Mouse (Mus musculus) CH12.LX (cell line): ENCODE measurements around the gene Slfn2. TPM values are rescaled to one million over a fixed set of nuclear protein-coding genes. Genes with fewer than 3 reads are reported as not detected.

Source experiments
- DNase-seq: peaks from one replicate; pipeline ENCODE4 v3.0.0-alpha.2; 2013; ENCODE audit errors: extremely low read depth
- H3K27ac ChIP-seq: 2 replicates; pipeline ENCODE4 v1.5.1; 2012; ENCODE audit warnings: low read depth, mild to moderate bottlenecking, control low read depth, moderate library complexity; ENCODE audit not compliant: insufficient read depth
- H3K27me3 ChIP-seq: replicated peaks from 2 replicates; pipeline ENCODE3; 2012; ENCODE audit warnings: inconsistent platforms
- H3K36me3 ChIP-seq, 2 experiments: replicated peaks in 1 of 2; 2 replicates each; pipeline versions ENCODE3 to v1.6.1; 2012; ENCODE audit warnings: inconsistent platforms in 1 of 2, low read length in 1 of 2, mild to moderate bottlenecking in 1 of 2, mixed read lengths in 1 of 2, moderate library complexity in 1 of 2; ENCODE audit not compliant: control insufficient read depth in 1 of 2, insufficient read depth in 1 of 2
- H3K4me1 ChIP-seq, 2 experiments: 2 replicates each; pipeline ENCODE4 v1.6.1; 2012; ENCODE audit warnings: inconsistent platforms in 1 of 2, moderate library complexity in 1 of 2; ENCODE audit not compliant: insufficient read depth in 2 of 2, control insufficient read depth in 1 of 2
- H3K4me2 ChIP-seq: 2 replicates; pipeline ENCODE4 v1.6.1; 2012; ENCODE audit warnings: low read depth, mild to moderate bottlenecking, control low read depth; ENCODE audit not compliant: poor library complexity, insufficient read depth, severe bottlenecking
- H3K4me3 ChIP-seq, 3 experiments: fragments of 150-350 bp in 1 of 3; sonication (generic) in 1 of 3; replicated peaks in 1 of 3; 2 replicates each; pipeline versions ENCODE3 to v1.5.1; 2011 to 2012; ENCODE audit warnings: low read depth in 2 of 3, low read length in 2 of 3, mild to moderate bottlenecking in 2 of 3, moderate library complexity in 2 of 3, control low read depth in 1 of 3, improper control_type of control experiment in 1 of 3, inconsistent platforms in 1 of 3, mixed read lengths in 1 of 3; ENCODE audit not compliant: poor library complexity in 1 of 3
- H3K79me2 ChIP-seq: replicated peaks from 2 replicates; pipeline ENCODE4 v1.6.1; 2012; ENCODE audit warnings: mild to moderate bottlenecking, moderate library complexity; ENCODE audit not compliant: control insufficient read depth, poor library complexity, insufficient read depth, severe bottlenecking; ENCODE audit errors: extremely low read depth
- H3K9ac ChIP-seq: 2 replicates; pipeline ENCODE4 v1.6.1; 2012; ENCODE audit warnings: low read depth, mild to moderate bottlenecking, control low read depth, moderate library complexity; ENCODE audit not compliant: insufficient read depth
- H3K9me3 ChIP-seq: replicated peaks from 2 replicates; pipeline ENCODE3; 2012; ENCODE audit warnings: low read length, inconsistent platforms, mixed read lengths
- CHD1 ChIP-seq: IDR thresholded peaks from 2 replicates; pipeline ENCODE4 v1.6.1; 2012; ENCODE audit warnings: low read depth, low read length, improper control_type of control experiment, inconsistent platforms
- E2F4 ChIP-seq: IDR thresholded peaks from 2 replicates; pipeline ENCODE4 v1.6.1; 2011; ENCODE audit warnings: low read depth, low read length, improper control_type of control experiment; ENCODE audit not compliant: insufficient replicate concordance
- ELF1 ChIP-seq: IDR thresholded peaks from 2 replicates; pipeline ENCODE4 v1.6.1; 2014; ENCODE audit warnings: low read depth, mild to moderate bottlenecking, inconsistent platforms, low read length, improper control_type of control experiment
- EP300 ChIP-seq: IDR thresholded peaks from 2 replicates; pipeline ENCODE4 v1.6.1; 2011; ENCODE audit warnings: low read length, improper control_type of control experiment
- ETS1 ChIP-seq: conservative IDR thresholded peaks from 2 replicates; pipeline ENCODE4 v1.6.1; 2012; ENCODE audit warnings: low read depth, mild to moderate bottlenecking, inconsistent platforms, low read length, improper control_type of control experiment, moderate library complexity
- GABPA ChIP-seq: IDR thresholded peaks from 2 replicates; pipeline ENCODE4 v1.6.1; 2012; ENCODE audit warnings: low read depth, low read length, improper control_type of control experiment, inconsistent platforms; ENCODE audit not compliant: insufficient replicate concordance
- HCFC1 ChIP-seq: IDR thresholded peaks from 2 replicates; pipeline ENCODE4 v1.6.1; 2012; ENCODE audit warnings: low read depth, mild to moderate bottlenecking, inconsistent platforms, low read length, improper control_type of control experiment
- IRF4 ChIP-seq: IDR thresholded peaks from 2 replicates; pipeline ENCODE4 v1.6.1; 2014; ENCODE audit warnings: low read depth, mild to moderate bottlenecking, inconsistent platforms, low read length, improper control_type of control experiment
- JUND ChIP-seq: conservative IDR thresholded peaks from 2 replicates; pipeline ENCODE4 v1.6.1; 2011; ENCODE audit warnings: low read depth, low read length, improper control_type of control experiment
- KAT2A ChIP-seq: IDR thresholded peaks from 2 replicates; pipeline ENCODE4 v1.6.1; 2012; ENCODE audit warnings: low read length, improper control_type of control experiment, inconsistent platforms; ENCODE audit not compliant: insufficient replicate concordance
- MAFK ChIP-seq: IDR thresholded peaks from 2 replicates; pipeline ENCODE4 v1.6.1; 2011; ENCODE audit warnings: low read length, improper control_type of control experiment; ENCODE audit not compliant: insufficient replicate concordance
- MAX ChIP-seq: IDR thresholded peaks from 2 replicates; pipeline ENCODE4 v1.6.1; 2011; ENCODE audit warnings: low read length, improper control_type of control experiment
- MAZ ChIP-seq: IDR thresholded peaks from 2 replicates; pipeline ENCODE4 v1.6.1; 2012; ENCODE audit warnings: low read depth, mild to moderate bottlenecking, inconsistent platforms, low read length, improper control_type of control experiment, moderate library complexity
- MEF2A ChIP-seq: IDR thresholded peaks from 2 replicates; pipeline ENCODE4 v1.6.1; 2014; ENCODE audit warnings: low read depth, mild to moderate bottlenecking, inconsistent platforms, low read length, improper control_type of control experiment, borderline replicate concordance
- MXI1 ChIP-seq: IDR thresholded peaks from 2 replicates; pipeline ENCODE4 v1.6.1; 2011; ENCODE audit warnings: mild to moderate bottlenecking, low read depth, low read length, improper control_type of control experiment
- MYC ChIP-seq: IDR thresholded peaks from 2 replicates; pipeline ENCODE4 v1.6.1; 2011; ENCODE audit warnings: low read depth, mild to moderate bottlenecking, improper control_type of control experiment, low read length
- NELFE ChIP-seq: IDR thresholded peaks from 2 replicates; pipeline ENCODE4 v1.6.1; 2011; ENCODE audit warnings: low read depth, low read length, improper control_type of control experiment
- NRF1 ChIP-seq: IDR thresholded peaks from 2 replicates; pipeline ENCODE4 v1.6.1; 2014; ENCODE audit warnings: low read depth, mild to moderate bottlenecking, inconsistent platforms, low read length, improper control_type of control experiment, moderate library complexity
- PAX5 ChIP-seq: IDR thresholded peaks from 2 replicates; pipeline ENCODE4 v1.6.1; 2012; ENCODE audit warnings: low read length, inconsistent platforms, mixed read lengths
- POLR2A ChIP-seq: IDR thresholded peaks from 2 replicates; pipeline ENCODE4 v1.6.1; 2011; ENCODE audit warnings: low read depth, mild to moderate bottlenecking, improper control_type of control experiment, low read length
- POLR2AphosphoS2 ChIP-seq: IDR thresholded peaks from 2 replicates; pipeline ENCODE4 v1.6.1; 2011; ENCODE audit warnings: low read depth, low read length, improper control_type of control experiment
- RAD21 ChIP-seq: IDR thresholded peaks from 2 replicates; pipeline ENCODE4 v1.6.1; 2011; ENCODE audit warnings: low read depth, mild to moderate bottlenecking, low read length, improper control_type of control experiment, moderate library complexity
- RCOR1 ChIP-seq: conservative IDR thresholded peaks from 2 replicates; pipeline ENCODE4 v1.6.1; 2012; ENCODE audit warnings: low read depth, mild to moderate bottlenecking, inconsistent platforms, low read length, improper control_type of control experiment
- SIN3A ChIP-seq: IDR thresholded peaks from 2 replicates; pipeline ENCODE4 v1.6.1; 2012; ENCODE audit warnings: low read length, improper control_type of control experiment, inconsistent platforms
- SMC3 ChIP-seq: IDR thresholded peaks from 2 replicates; pipeline ENCODE4 v1.6.1; 2011; ENCODE audit warnings: low read depth, low read length, improper control_type of control experiment
- TBP ChIP-seq: conservative IDR thresholded peaks from 2 replicates; pipeline ENCODE4 v1.6.1; 2011; ENCODE audit warnings: low read depth, low read length, improper control_type of control experiment
- TCF12 ChIP-seq: IDR thresholded peaks from 2 replicates; pipeline ENCODE4 v1.6.1; 2014; ENCODE audit warnings: low read depth, mild to moderate bottlenecking, inconsistent platforms, low read length, improper control_type of control experiment
- UBTF ChIP-seq: IDR thresholded peaks from 2 replicates; pipeline ENCODE4 v1.6.1; 2012; ENCODE audit warnings: low read depth, mild to moderate bottlenecking, inconsistent platforms, low read length, improper control_type of control experiment, moderate library complexity
- USF1 ChIP-seq: IDR thresholded peaks from 2 replicates; pipeline ENCODE4 v1.6.1; 2014; ENCODE audit warnings: low read depth, mild to moderate bottlenecking, inconsistent platforms, low read length, improper control_type of control experiment
- USF2 ChIP-seq: conservative IDR thresholded peaks from 2 replicates; pipeline ENCODE4 v1.6.1; 2011; ENCODE audit warnings: low read depth, low read length, improper control_type of control experiment
- ZC3H11A ChIP-seq: IDR thresholded peaks from 2 replicates; pipeline ENCODE4 v1.6.1; 2012; ENCODE audit warnings: low read depth, mild to moderate bottlenecking, inconsistent platforms, low read length, improper control_type of control experiment
- ZKSCAN1 ChIP-seq: IDR thresholded peaks from 2 replicates; pipeline ENCODE4 v1.6.1; 2012; ENCODE audit warnings: low read depth, inconsistent platforms, low read length, improper control_type of control experiment, borderline replicate concordance
- ZMIZ1 ChIP-seq: IDR thresholded peaks from 2 replicates; pipeline ENCODE4 v1.6.1; 2012; ENCODE audit warnings: low read depth, mild to moderate bottlenecking, inconsistent platforms, low read length, improper control_type of control experiment
- ZNF384 ChIP-seq: IDR thresholded peaks from 2 replicates; pipeline ENCODE4 v1.6.1; 2012; ENCODE audit warnings: low read depth, low read length, improper control_type of control experiment, inconsistent platforms
- dilution Hi-C: fragments of 300-500 bp; cut with MboI; formaldehyde crosslinking; loops from 2 replicates; pipeline ENCODE4 v1.14.3; 2020; ENCODE audit warnings: low sequenced_read_pairs; ENCODE audit not compliant: extremely low pct_unique_long_range_greater_than_20kb, extremely low pct_ligation_motif_present
- in situ Hi-C: fragments of 300-500 bp; cut with MboI; formaldehyde crosslinking; loops from 3 replicates; pipeline ENCODE4 v1.14.3; 2019; ENCODE audit warnings: low sequenced_read_pairs, low pct_ligation_motif_present, low pct_unique_long_range_greater_than_20kb, mixed read lengths
- polyA plus RNA-seq: library from polyadenylated mRNA; unstranded; fragments of >175 nt; gene quantifications from 2 replicates; pipeline ENCODE4 v1.2.1, GENCODE M21; 2012; ENCODE audit warnings: low read depth; ENCODE audit not compliant: insufficient read length
- total RNA-seq, 2 experiments: library from RNA; depleted of rRNA; stranded (reverse); fragments of 300-350 nt in 1 of 2; fragments of >200 nt in 1 of 2; gene quantifications; 2 replicates each; pipeline ENCODE4 v1.2.3; 2012 to 2014

Gene Slfn2
- total and polyA plus RNA-seq, 3 experiments: 112 to 241 (median 209) TPM

DNA sequence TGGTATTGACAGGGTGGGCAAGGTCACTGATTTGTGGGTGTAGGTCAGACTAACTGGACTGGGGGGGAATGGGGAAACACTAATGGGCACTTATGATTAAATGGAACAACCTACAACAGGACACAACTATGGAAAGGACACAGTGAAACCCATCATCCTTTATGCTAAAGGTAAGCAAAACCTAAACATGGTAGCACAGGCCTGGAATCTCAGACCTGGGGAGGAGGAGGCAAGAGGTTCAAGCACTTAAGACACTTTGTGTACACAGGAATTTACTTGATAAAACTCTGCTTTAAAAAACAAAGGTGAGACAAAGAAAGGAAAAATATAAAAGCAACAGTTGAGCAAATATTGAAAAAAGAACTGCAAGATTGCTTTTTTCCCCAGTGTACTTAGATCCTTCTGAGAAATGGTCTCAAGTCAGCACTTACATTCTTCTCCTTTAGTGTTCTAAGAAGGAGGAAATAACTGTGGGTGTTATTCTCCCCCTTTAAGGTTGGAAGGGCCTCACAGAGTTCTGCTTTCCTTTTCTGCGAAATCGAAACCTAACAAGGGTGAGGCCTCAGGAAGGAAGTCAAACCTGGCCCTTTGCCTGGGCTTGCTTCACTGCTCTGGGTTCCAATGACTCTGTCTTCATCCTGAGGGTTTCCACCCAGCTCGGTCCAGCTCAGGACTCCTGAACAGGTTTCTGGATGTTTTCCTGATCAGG lies 13.0 kb downstream of the Slfn2 start (continued):
- TF ChIP-seq UBTF (0 out of 2 replicates have a peak, but pooled peaks have one; percentile 38), MXI1 (peak; percentile 60; the same call in 1 of the 2 replicates), RCOR1 (peak; percentile 86), ZMIZ1 (peak; percentile 79), ETS1 (peak; percentile 93), RAD21 (peak; percentile 23), IRF4 (peak; percentile 99), ELF1 (peak; percentile 78), MAZ (peak; percentile 58; the same call in 1 of the 2 replicates)

DNA sequence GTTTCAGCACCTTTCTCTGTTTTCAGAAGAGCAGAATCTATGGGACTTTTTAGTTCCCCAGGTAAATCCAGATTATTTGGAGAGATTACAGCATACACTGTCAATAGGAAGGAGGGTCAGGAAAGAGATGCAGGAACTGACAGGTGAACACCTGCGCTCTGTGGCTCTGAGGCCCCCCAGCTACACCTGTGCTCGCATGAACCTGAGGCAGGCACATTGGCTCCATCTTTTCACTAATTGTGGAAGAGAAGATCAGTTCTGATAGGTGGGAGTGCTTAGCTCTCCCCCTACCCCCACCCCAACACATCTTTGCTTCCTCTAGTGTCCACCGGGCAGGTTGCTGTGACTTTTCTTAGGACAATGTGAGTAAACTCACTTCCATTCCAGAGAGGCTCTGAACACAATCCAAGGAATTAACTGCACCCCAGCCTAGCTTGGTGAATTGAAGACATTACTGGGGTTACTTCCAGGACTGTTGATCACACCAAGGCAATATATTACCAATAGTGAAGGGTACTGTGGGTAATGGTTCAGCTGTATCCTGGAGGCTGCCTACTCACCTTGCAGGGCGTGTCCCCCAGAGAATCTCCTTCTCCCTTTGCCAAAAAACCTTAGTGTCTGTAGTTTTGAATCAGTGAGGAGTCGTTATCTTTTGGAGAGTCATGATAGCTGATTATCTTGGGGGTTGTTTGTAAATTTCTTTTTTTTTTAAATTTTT lies 13.7 kb downstream of the Slfn2 start:
- in situ Hi-C loops: no loop called here
- DNase-seq: no peak
- no peak for TF ChIP-seq PAX5
- TF ChIP-seq NRF1: 0 out of 2 replicates have a peak, but pooled peaks have one; percentile 12
- TF ChIP-seq HCFC1: no peak
- TF ChIP-seq JUND: no peak; the same call in 1 of the 2 replicates
- no peak for TF ChIP-seq IRF4
- no peak for TF ChIP-seq USF2
- no peak; the same call in none of the 2 replicates for TF ChIP-seq MAX
- peak; percentile 7; the same call in 1 of the 2 replicates for TF ChIP-seq SMC3
- peak; percentile 72; the same call in 1 of the 2 replicates for TF ChIP-seq RCOR1
- no peak; the same call in 1 of the 2 replicates for TF ChIP-seq POLR2A
- TF ChIP-seq MAZ: no peak; the same call in 1 of the 2 replicates
- TF ChIP-seq ZKSCAN1: no peak
- TF ChIP-seq MYC: no peak
- TF ChIP-seq USF1: no peak
- 0 out of 2 replicates have a peak, but pooled peaks have one; percentile 8 for TF ChIP-seq MAFK
- no peak for TF ChIP-seq ZNF384
- no peak for TF ChIP-seq E2F4
- peak; percentile 8; the same call in 1 of the 2 replicates for TF ChIP-seq SIN3A
- no peak for TF ChIP-seq MEF2A
- no peak for TF ChIP-seq GABPA
- no peak for TF ChIP-seq EP300
- TF ChIP-seq TBP: no peak
- no peak for TF ChIP-seq ZC3H11A
- TF ChIP-seq POLR2AphosphoS2: no peak
- no peak for TF ChIP-seq NELFE
- TF ChIP-seq CHD1: peak; percentile 66; the same call in 1 of the 2 replicates
- no peak for TF ChIP-seq TCF12
- peak; percentile 49 for TF ChIP-seq ZMIZ1
- TF ChIP-seq KAT2A: no peak

More for the DNA sequence above, 13.7 kb downstream of the Slfn2 start:
- Histone ChIP-seq H3K27me3 (no peaks in the 10 kb centered on the region), H3K27ac (peak overlapping the region; percentile 88), H3K79me2 (no peaks in the 10 kb centered on the region), H3K36me3 (no peaks in the 10 kb centered on the region), H3K9ac (peak overlapping the region; percentile 6; the same call in 1 of the 2 replicates), H3K9me3 (peaks cover 4% of the 10 kb centered on the region), H3K4me2 (peak overlapping the region; percentile 75), H3K4me3 (peak overlapping the region in 2 of 3 experiments; percentile 4 to 5), H3K4me1 (peaks cover 10 to 25% of the 10 kb centered on the region in 2 experiments)
- dilution Hi-C loops: no loop called here
